Mouse (Mus musculus): ENCODE measurements around the gene Fgf18.

GRCm38 (mm10) chr11:33119116-33119515 lies 28.1 kb downstream of the Fgf18 start:
- TF ChIP-seq CTCF (IDR thresholded peaks at IDR 0.05 in 2 of 3, conservative IDR thresholded peaks at IDR 0.05 in 1 of 3; ENCODE audit: control insufficient read depth in 1 of 3, insufficient read depth in 1 of 3, low read depth in 2 of 3, low read length in 3 of 3, poor library complexity in 1 of 3, severe bottlenecking in 1 of 3) (no peak), POLR2A (IDR thresholded peaks at IDR 0.05; ENCODE audit: control insufficient read depth in 1 of 2, insufficient read depth in 1 of 2, low read depth in 1 of 2, low read length in 2 of 2, poor library complexity in 1 of 2) (no peak), MAX (IDR thresholded peaks at IDR 0.05; ENCODE audit: low read length) (no peak), UBTF (IDR thresholded peaks at IDR 0.05; ENCODE audit: borderline replicate concordance, insufficient read depth, low read depth, low read length) (no peak), USF1 (IDR thresholded peaks at IDR 0.05; ENCODE audit: low read depth, low read length) (no peak), CHD2 (IDR thresholded peaks at IDR 0.05; ENCODE audit: low read length) (no peak), ELF1 (IDR thresholded peaks at IDR 0.05; ENCODE audit: low read depth, low read length) (no peak), TAL1 (IDR thresholded peaks at IDR 0.05; ENCODE audit: low read length) (no peak), ZC3H11A (IDR thresholded peaks at IDR 0.05; ENCODE audit: low read depth, low read length) (no peak), TBP (IDR thresholded peaks at IDR 0.05; ENCODE audit: low read depth, low read length) (no peak), KAT2A (conservative IDR thresholded peaks at IDR 0.05; ENCODE audit: low read depth, low read length) (no peak), CHD1 (IDR thresholded peaks at IDR 0.05; ENCODE audit: low read depth, low read length) (no peak)

Measured in MEL (cell line).